Mouse (Mus musculus) heart, adult 11 months (tissue): ENCODE measurements around the gene Lrmda.

ENCODE experiments used
- DNase-seq: peaks from one replicate; pipeline ENCODE4 v3.0.0; 2022

The Lrmda gene

GRCm38 (mm10) chr14:22812824-22813223 lies 793.3 kb downstream of the Lrmda start:
- no peak for DNase-seq

GRCm38 (mm10) chr14:22813389-22813788 lies 793.9 kb downstream of the Lrmda start:
- peak; percentile 95 for DNase-seq

DNA sequence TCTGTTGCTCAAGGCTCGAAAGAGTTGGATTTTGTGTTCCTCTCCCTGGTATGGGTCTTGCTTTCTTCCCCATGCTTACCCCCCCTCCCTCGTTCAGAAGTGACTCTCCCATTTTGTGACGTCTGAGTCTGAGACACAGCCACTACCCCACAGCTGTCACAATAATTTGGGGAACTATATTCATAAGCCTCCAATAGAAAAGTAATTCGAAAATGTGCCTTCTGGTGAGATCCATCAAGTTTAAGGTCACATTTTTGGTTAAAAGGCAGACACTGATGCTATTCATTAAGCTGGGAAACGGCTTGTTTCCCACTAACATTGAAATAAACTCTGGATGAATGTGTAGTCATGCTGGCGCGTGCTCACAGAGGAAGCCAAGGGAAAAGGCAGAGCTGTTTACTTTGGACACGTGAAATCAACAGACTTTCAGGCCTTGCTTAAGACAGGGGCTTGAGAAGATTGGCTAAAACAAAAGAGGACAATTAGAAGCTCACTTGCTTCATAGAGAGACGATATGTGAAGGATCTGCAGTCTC lies 795.4 kb downstream of the Lrmda start:
- peak; percentile 94 for DNase-seq

DNA sequence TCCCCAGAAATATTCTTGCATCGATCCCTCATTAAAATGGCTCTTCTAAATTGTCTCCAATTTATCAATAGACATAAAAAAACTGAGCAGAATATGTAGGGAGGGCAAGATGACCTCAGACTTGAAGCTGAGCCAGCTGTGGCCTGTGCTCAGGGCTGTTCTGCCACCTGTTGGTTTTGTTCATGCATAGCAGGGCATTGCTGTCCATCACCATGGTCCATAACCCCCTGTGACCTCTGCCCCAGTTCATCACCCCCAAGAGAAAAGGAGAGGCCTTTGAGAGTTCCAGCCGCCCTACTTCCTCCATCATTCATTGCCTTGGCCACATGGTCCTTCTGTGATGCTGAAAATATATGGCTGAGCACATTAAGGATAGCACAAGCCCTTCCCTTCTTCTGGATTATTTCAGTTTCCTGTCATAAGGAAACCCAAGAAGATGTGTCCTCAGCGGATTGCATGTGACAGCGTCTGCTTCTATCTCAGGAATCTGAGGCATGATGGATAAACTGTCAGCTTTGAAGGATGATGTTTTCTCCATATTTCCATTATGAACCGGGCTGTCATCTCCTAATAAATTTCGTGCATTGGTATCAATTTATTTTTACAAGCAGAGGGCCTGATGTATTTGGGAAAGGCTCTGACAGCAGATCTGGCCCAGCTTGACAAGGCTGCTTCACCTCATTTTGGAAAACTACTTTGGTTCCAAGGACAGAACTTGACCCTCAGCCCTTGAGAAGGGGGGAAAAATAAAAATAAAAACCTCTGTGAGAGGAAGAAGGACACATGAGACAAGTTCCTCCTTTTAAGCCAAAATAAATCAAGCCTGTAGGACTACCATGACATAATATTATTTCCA lies 798.1 kb downstream of the Lrmda start:
- DNase-seq: peak; percentile 94

DNA sequence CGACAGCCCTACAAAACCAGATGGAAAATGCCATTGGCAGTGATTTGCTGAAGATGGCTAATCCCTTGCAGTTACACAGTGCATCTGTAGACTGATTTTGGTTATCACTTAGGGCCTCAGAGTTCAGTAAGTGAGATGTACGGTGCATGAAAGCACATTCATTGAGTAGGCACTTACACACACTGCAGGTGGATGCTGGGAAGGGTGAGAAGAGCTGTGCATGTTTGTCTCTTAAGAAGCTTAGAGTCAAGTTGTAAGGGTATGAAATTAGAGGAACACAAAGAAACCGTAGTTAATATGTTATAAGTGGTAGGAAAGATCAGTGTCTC lies 798.7 kb downstream of the Lrmda start:
- DNase-seq: peak; percentile 90

DNA sequence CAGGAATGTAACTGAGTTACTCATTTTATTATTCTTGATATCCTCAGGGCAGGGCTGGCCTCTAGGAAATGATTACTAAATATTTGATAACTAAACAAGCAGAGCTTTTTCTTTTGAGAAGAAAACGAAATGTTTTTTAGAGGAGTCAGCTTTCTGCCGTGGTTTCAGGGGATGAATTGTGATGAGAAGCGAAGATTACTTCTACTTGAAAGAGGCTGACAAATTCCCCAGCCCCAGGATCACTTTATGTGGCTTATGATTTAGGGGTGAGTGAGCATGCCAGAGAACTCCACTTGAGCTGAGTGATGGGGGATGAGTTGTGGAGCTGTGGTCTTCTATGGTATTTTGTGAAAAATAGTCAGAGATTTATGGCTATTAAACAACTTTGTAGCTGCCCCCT lies 803.4 kb downstream of the Lrmda start:
- DNase-seq: peak; percentile 43

DNA sequence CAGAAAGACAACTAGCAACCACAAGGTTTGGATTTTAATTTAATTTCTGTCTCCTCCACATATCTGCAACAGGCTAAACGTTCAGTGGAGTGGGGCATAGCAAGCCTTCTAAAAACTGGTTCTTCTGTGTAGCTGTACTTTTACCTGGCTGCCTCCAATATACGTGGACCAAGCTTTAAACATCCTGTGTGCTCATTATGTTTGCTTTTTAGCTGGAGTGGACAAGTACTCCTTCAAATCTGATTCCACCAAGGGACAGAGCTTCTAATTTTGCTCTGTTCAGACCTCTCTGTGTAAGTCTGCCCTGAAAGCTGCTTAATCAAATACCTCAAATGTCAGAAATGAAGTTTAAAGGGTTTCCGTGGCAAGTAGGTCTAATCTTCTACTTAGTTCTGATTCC lies 807.3 kb downstream of the Lrmda start:
- no peak for DNase-seq

- DNase-seq: no peak
Observed at GRCm38 (mm10) chr14:22837058-22837457, 817.5 kb downstream of the Lrmda start.

DNA sequence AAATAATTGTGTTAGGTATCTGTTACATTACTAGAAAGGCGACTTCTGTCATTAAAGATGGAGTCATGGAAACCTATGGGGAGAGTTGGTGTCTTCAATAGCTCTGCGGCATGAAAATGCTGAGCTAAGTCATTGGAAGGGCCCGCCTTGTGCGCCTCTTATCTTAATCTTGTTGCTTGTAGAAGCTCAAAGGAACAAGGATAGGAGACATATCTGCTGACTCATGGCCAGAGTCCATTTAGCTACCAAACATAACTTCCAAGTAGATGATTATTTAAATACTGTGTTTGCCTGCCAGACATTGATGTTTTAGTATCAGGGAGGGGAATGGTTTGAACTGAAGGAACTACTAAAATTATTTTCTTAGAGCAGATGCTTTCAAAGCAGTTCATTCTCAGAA lies 821.6 kb downstream of the Lrmda start:
- DNase-seq: no peak

GRCm38 (mm10) chr14:22844006-22844405 lies 824.5 kb downstream of the Lrmda start:
- no peak for DNase-seq

DNA sequence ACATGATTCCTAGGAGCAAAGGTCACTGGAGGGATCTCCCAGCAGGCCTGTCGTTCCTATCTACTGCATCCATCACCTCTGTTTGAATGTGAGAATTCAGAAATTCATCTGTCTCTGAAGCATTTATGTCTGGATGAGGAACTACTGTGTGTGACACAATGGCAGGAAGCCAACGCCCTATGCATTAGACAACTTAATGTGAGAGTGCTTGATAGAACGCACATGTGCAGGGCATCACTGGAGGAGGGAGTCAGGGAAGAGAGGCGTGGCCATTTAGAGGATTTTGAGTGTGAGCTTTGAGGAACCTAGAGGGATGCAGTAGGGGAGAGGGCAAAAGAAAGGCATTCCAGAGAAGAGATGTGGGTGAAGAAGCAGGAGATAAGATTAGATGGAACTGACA lies 825.9 kb downstream of the Lrmda start:
- DNase-seq: no peak

- DNase-seq: peak; percentile 92
Observed at GRCm38 (mm10) chr14:22847011-22847786, 827.7 kb downstream of the Lrmda start.

- DNase-seq: peak; percentile 94
Observed at GRCm38 (mm10) chr14:22849108-22849507, 829.6 kb downstream of the Lrmda start.

DNA sequence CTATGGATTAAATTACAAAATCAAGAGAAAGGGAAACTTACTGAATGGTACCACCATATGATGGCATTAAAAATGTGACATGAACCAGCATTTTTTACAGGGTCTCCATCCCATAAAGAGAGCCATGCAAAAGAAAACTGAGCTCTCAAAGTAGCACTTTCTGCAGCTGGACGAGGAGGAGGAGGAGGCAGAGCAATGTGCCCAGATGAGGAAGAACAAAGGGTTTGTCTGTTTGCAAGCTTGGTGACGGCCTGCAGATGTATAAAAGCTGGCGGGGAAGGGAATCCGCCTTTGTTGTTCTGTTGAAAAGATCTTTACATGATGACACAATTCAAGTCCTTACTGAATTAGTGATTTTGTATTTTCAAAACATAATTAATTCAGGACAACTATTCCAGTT lies 841.1 kb downstream of the Lrmda start:
- DNase-seq: no peak

GRCm38 (mm10) chr14:22864132-22864531 lies 844.6 kb downstream of the Lrmda start:
- no peak for DNase-seq

GRCm38 (mm10) chr14:22874584-22874983 lies 855.1 kb downstream of the Lrmda start:
- DNase-seq: no peak

GRCm38 (mm10) chr14:22887182-22887581 lies 867.7 kb downstream of the Lrmda start:
- DNase-seq: no peak

- DNase-seq: no peak
Observed at GRCm38 (mm10) chr14:22899312-22899711, 879.8 kb downstream of the Lrmda start.

DNA sequence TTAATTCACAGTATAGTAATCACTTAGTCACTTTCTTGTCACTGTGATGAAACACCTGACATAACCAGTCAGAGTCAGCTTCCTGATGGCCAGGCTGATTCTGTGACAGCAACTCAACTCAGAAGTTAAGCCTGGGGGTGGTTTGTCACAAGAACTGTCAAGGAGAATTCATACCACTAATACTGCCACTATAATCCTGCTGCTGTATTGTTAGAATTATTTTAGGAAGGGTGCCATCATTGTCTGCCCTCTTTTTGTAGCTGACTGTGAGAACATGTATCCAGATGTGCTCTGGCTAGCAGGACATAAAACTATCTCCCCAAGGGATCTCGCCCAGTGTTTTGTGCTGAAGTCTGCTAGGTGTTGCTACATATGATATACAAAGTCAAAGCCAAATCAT lies 882.6 kb downstream of the Lrmda start:
- DNase-seq: no peak

DNA sequence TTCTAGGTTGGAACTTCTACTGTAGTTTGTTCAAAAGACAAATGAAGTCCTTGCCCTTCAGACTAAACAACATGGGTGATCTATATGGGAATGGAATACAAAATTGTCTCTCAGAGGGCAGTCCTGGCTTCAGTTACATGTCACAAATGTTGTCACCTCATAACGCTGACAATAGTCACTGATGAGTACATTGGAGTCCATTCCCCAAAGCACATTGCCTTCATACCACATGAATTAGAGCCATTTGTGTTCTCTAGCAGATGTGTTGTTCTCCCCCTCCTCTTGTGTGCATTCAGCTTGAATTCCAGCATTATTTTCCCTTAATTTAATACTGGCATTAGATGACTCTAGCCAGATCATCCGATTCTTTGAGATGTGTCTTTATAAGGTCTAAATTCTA lies 883.4 kb downstream of the Lrmda start:
- no peak for DNase-seq

DNA sequence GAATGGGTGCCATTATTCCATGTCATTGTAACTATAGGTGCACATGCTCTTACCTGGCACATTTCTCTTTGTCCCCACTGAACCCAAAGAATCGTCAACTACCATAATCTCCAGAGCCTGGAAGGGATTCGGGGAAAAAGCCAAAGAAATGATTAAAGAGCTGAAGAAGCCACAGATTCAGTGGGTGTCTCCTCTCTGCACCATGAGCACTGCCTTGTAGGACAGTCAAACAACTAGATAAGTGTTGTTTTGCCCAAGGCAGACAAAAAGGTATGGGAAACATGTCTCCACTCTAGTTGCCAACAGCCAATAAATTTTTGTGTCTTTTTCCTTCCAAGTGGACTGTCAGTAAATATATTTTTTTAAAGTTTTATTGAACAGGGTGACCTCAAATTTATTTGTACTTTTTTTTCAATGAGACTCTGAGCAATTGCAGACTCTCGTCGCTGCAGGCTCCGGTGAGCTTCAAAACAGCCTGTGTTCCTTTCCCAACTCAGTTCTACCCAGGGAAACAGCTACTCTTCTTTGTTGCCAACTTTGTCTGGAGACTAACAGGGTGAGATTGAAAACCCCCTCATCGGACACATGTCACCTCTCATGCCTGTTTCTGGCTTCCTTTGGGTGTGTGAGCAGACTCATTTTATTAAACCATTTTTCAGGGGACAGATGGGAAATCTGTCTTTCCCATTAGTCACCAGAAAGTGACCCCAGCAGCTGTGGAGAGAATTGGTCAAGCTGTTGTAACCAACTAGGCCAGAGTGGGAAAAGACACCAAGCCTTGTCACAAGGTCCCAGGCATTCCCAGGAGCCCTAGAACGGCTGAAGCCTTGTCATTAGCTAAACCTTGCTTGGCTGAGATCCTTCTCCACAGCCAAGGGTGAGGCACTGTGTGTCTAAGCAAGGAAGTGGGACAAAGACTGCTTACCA lies 886.5 kb downstream of the Lrmda start:
- DNase-seq: peak; percentile 96

DNA sequence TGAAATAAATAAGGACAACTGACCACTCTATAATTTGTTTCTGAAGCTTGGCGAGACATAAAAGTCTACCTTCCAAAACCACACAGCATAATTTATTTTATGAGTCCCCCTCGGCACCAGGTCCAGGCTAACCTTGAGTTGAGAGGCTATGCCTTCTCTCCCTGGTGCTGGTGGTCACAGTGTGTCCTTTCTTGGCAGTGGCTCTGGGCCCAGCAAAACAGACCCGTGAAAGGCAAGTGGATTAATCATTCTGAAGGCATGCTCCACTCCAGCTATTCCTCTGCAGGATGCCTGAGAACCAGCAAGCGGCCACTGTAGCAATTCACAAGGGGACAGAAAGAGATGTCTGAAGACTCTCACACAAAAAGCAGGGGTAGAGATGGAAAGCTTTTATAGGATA lies 887.2 kb downstream of the Lrmda start:
- DNase-seq: peak; percentile 93

- DNase-seq: peak; percentile 58
Observed at GRCm38 (mm10) chr14:22907221-22907620, 887.7 kb downstream of the Lrmda start.
